Mouse (Mus musculus): ENCODE results near the gene Ptprr.

Gene Ptprr

GRCm38 (mm10) chr10:116245632-116246031 lies 227.6 kb downstream of the Ptprr start:
- 0 out of 2 replicates have a peak, but pooled peaks cover 3% of the 10 kb centered on the region for H3K4me1 ChIP-seq (replicated peaks; ENCODE audit: low read depth, low read length)
- H3K4me3 ChIP-seq (replicated peaks; ENCODE audit: low read length), result no peak overlapping the region
- no peaks in the 10 kb centered on the region for H3K36me3 ChIP-seq (ENCODE audit: insufficient read depth, low read length)
- H3K27me3 ChIP-seq (ENCODE audit: insufficient read depth, low read length), result no peaks in the 10 kb centered on the region
- no peak for TF ChIP-seq POU5F1 (IDR thresholded peaks at IDR 0.05; ENCODE audit: borderline replicate concordance, low read length)
- H3K9me3 ChIP-seq (ENCODE audit: low read length), result peaks cover 8% of the 10 kb centered on the region; the same call in 1 of the 2 replicates

- H3K4me1 ChIP-seq (replicated peaks; ENCODE audit: low read depth, low read length), result no peaks in the 10 kb centered on the region
- no peaks in the 10 kb centered on the region for H3K36me3 ChIP-seq (ENCODE audit: insufficient read depth, low read length)
- TF ChIP-seq CTCF (conservative IDR thresholded peaks at IDR 0.05; ENCODE audit: low read length), result no peak
- no peak for TF ChIP-seq POU5F1 (IDR thresholded peaks at IDR 0.05; ENCODE audit: borderline replicate concordance, low read length)
- TF ChIP-seq NANOG (IDR thresholded peaks at IDR 0.05; ENCODE audit: borderline replicate concordance, low read length), result no peak
- no peaks in the 10 kb centered on the region for H3K27me3 ChIP-seq (ENCODE audit: insufficient read depth, low read length)
- H3K9me3 ChIP-seq (ENCODE audit: low read length), result no peaks in the 10 kb centered on the region
- no peak overlapping the region for H3K4me3 ChIP-seq (replicated peaks; ENCODE audit: low read length)
Observed at GRCm38 (mm10) chr10:116252668-116253067, 234.7 kb downstream of the Ptprr start.

GRCm38 (mm10) chr10:116253972-116254371 lies 236.0 kb downstream of the Ptprr start:
- Histone ChIP-seq H3K4me3 (replicated peaks; ENCODE audit: low read length) (no peak overlapping the region), H3K36me3 (ENCODE audit: insufficient read depth, low read length) (no peaks in the 10 kb centered on the region), H3K9me3 (ENCODE audit: low read length) (no peaks in the 10 kb centered on the region), H3K27me3 (ENCODE audit: insufficient read depth, low read length) (no peaks in the 10 kb centered on the region), H3K4me1 (replicated peaks; ENCODE audit: low read depth, low read length) (no peaks in the 10 kb centered on the region)
- no peak for TF ChIP-seq POU5F1 (IDR thresholded peaks at IDR 0.05; ENCODE audit: borderline replicate concordance, low read length)
- no peak for TF ChIP-seq NANOG (IDR thresholded peaks at IDR 0.05; ENCODE audit: borderline replicate concordance, low read length)
- no peak for TF ChIP-seq CTCF (conservative IDR thresholded peaks at IDR 0.05; ENCODE audit: low read length)

DNA sequence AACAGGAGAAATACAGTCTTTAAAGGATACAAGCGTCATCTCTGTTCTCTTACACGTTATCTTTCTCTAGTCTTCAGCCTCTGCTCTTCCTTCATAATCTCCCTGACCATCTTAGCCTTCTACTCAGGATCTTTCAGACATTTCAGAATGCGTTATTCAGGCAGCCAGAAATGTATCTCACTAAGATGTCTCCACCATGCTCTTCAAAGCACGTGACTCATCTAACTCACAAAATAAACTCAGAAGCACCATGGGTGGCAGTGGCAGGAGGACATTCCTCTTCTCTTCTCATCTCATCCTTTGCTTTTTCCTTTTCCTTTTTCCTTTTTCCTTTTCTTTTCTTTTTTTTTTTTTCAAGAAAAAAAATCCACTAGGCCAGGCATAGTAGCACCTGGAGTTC lies 241.3 kb downstream of the Ptprr start:
- no peaks in the 10 kb centered on the region for H3K36me3 ChIP-seq (ENCODE audit: insufficient read depth, low read length)
- H3K4me3 ChIP-seq (replicated peaks; ENCODE audit: low read length), result no peak overlapping the region
- peaks cover 8% of the 10 kb centered on the region for H3K4me1 ChIP-seq (replicated peaks; ENCODE audit: low read depth, low read length)
- TF ChIP-seq POU5F1 (IDR thresholded peaks at IDR 0.05; ENCODE audit: borderline replicate concordance, low read length) (no peak), CTCF (conservative IDR thresholded peaks at IDR 0.05; ENCODE audit: low read length) (no peak), NANOG (IDR thresholded peaks at IDR 0.05; ENCODE audit: borderline replicate concordance, low read length) (no peak)
- H3K27me3 ChIP-seq (ENCODE audit: insufficient read depth, low read length), result no peaks in the 10 kb centered on the region
- no peaks in the 10 kb centered on the region for H3K9me3 ChIP-seq (ENCODE audit: low read length)

- no peaks in the 10 kb centered on the region for H3K36me3 ChIP-seq (ENCODE audit: insufficient read depth, low read length)
- H3K4me1 ChIP-seq (replicated peaks; ENCODE audit: low read depth, low read length), result peaks cover 8% of the 10 kb centered on the region
- no peaks in the 10 kb centered on the region for H3K9me3 ChIP-seq (ENCODE audit: low read length)
- no peaks in the 10 kb centered on the region for H3K27me3 ChIP-seq (ENCODE audit: insufficient read depth, low read length)
- TF ChIP-seq CTCF (conservative IDR thresholded peaks at IDR 0.05; ENCODE audit: low read length) (no peak), POU5F1 (IDR thresholded peaks at IDR 0.05; ENCODE audit: borderline replicate concordance, low read length) (no peak), NANOG (IDR thresholded peaks at IDR 0.05; ENCODE audit: borderline replicate concordance, low read length) (no peak)
- H3K4me3 ChIP-seq (replicated peaks; ENCODE audit: low read length), result no peak overlapping the region
Observed at GRCm38 (mm10) chr10:116260658-116261433, 242.8 kb downstream of the Ptprr start.

- H3K36me3 ChIP-seq (ENCODE audit: insufficient read depth, low read length), result no peaks in the 10 kb centered on the region
- H3K9me3 ChIP-seq (ENCODE audit: low read length), result no peaks in the 10 kb centered on the region
- H3K4me3 ChIP-seq (replicated peaks; ENCODE audit: low read length), result no peak overlapping the region
- H3K4me1 ChIP-seq (replicated peaks; ENCODE audit: low read depth, low read length), result peaks cover 11% of the 10 kb centered on the region
- H3K27me3 ChIP-seq (ENCODE audit: insufficient read depth, low read length), result no peaks in the 10 kb centered on the region
- TF ChIP-seq CTCF (conservative IDR thresholded peaks at IDR 0.05; ENCODE audit: low read length) (no peak), POU5F1 (IDR thresholded peaks at IDR 0.05; ENCODE audit: borderline replicate concordance, low read length) (no peak), NANOG (IDR thresholded peaks at IDR 0.05; ENCODE audit: borderline replicate concordance, low read length) (no peak)
Observed at GRCm38 (mm10) chr10:116261559-116261958, 243.5 kb downstream of the Ptprr start.

- Histone ChIP-seq H3K4me1 (replicated peaks; ENCODE audit: low read depth, low read length) (peaks cover 23% of the 10 kb centered on the region), H3K4me3 (replicated peaks; ENCODE audit: low read length) (no peak overlapping the region), H3K27me3 (ENCODE audit: insufficient read depth, low read length) (no peaks in the 10 kb centered on the region), H3K9me3 (ENCODE audit: low read length) (no peaks in the 10 kb centered on the region), H3K36me3 (ENCODE audit: insufficient read depth, low read length) (no peaks in the 10 kb centered on the region)
- TF ChIP-seq CTCF (conservative IDR thresholded peaks at IDR 0.05; ENCODE audit: low read length) (no peak), POU5F1 (IDR thresholded peaks at IDR 0.05; ENCODE audit: borderline replicate concordance, low read length) (no peak), NANOG (IDR thresholded peaks at IDR 0.05; ENCODE audit: borderline replicate concordance, low read length) (no peak)
Observed at GRCm38 (mm10) chr10:116264521-116264920, 246.5 kb downstream of the Ptprr start.

GRCm38 (mm10) chr10:116266561-116267433 lies 248.8 kb downstream of the Ptprr start:
- H3K36me3 ChIP-seq (ENCODE audit: insufficient read depth, low read length), result no peaks in the 10 kb centered on the region
- TF ChIP-seq POU5F1 (IDR thresholded peaks at IDR 0.05; ENCODE audit: borderline replicate concordance, low read length) (no peak), NANOG (IDR thresholded peaks at IDR 0.05; ENCODE audit: borderline replicate concordance, low read length) (no peak)
- no peaks in the 10 kb centered on the region for H3K27me3 ChIP-seq (ENCODE audit: insufficient read depth, low read length)
- H3K9me3 ChIP-seq (ENCODE audit: low read length), result no peaks in the 10 kb centered on the region
- no peak overlapping the region for H3K4me3 ChIP-seq (replicated peaks; ENCODE audit: low read length)
- peaks cover 15% of the 10 kb centered on the region; the same call in 1 of the 2 replicates for H3K4me1 ChIP-seq (replicated peaks; ENCODE audit: low read depth, low read length)

Measured in E14TG2a.4 (cell line).